Mouse (Mus musculus): ENCODE measurements around the gene Slco6d1.

DNA sequence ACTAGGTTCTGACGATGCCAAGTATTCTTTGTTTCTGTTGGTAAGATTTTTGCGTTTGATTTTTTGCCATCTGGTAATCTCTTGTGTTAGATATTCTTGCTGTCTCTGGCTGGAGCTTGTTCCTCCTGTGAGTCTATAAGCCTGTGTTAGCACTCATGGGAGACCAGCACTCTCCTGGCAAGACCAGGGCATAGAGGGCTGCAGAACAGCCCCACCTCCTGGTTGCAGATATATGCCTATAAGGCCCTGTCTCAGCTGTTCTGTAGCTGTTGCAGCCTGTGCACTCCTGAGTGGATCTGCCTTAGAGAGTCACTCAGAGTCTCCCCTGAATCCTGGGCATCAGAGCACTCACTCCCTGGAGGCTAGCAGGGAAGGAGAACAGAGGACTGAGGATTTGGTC lies 102.1 kb downstream of the Slco6d1 start:
- TF ChIP-seq POLR2A (IDR thresholded peaks at IDR 0.05; ENCODE audit: insufficient read length, low read depth) (no peak), POLR2AphosphoS2 (IDR thresholded peaks at IDR 0.05; ENCODE audit: insufficient read length, low read depth) (no peak), TCF12 (IDR thresholded peaks at IDR 0.05; ENCODE audit: insufficient read depth, poor library complexity, severe bottlenecking) (no peak), MAX (IDR thresholded peaks at IDR 0.05; ENCODE audit: low read depth) (no peak), E2F4 (IDR thresholded peaks at IDR 0.05; ENCODE audit: insufficient read depth) (no peak), MYOG (IDR thresholded peaks at IDR 0.05; ENCODE audit: control insufficient read depth in 1 of 3, insufficient read depth in 1 of 3, insufficient read length in 2 of 3, low read depth in 2 of 3) (no peak), TCF3 (IDR thresholded peaks at IDR 0.05; ENCODE audit: insufficient read length, low read depth) (no peak), CEBPB (IDR thresholded peaks at IDR 0.05; ENCODE audit: insufficient read depth, poor library complexity, severe bottlenecking) (no peak), MYOD1 (IDR thresholded peaks at IDR 0.05; ENCODE audit: control insufficient read depth in 1 of 3, insufficient read length in 2 of 3, low read depth in 2 of 3) (no peak), USF1 (IDR thresholded peaks at IDR 0.05; ENCODE audit: low read depth) (no peak), REST (IDR thresholded peaks at IDR 0.05; ENCODE audit: insufficient read depth, insufficient read length) (no peak)

Measured in myocyte (in vitro differentiated cells).